Comparison of ENCODE assay signal across 8 mouse cellular contexts in genomic region chr8:124794486-124794780, GRCm38 (mm10). TPM values are rescaled to one million over a fixed set of nuclear protein-coding genes. Genes with fewer than 3 reads are reported as not detected.
DNase-seq lines count a peak whose midpoint lies in the region; ATAC-seq and TF ChIP-seq lines count a peak whose summit lies in the region.

No protein-coding gene starts in this region.

- TF ChIP-seq CTCF in gastrocnemius, adult 2 months (IDR thresholded peaks at IDR 0.05): peak; percentile 25; the same call in 1 of the 2 replicates
- no peak for TF ChIP-seq CTCF in kidney, adult 2 months (conservative IDR thresholded peaks at IDR 0.05; ENCODE audit: insufficient read depth, insufficient read length, low read depth, low read length)

- 0 out of 2 replicates have a peak, but pooled peaks cover 5% of the 10 kb centered on the region for H3K4me1 ChIP-seq in kidney, adult 2 months (ENCODE audit: control insufficient read depth, insufficient read depth, low read length)
- peaks cover 22% of the 10 kb centered on the region; the same call in 1 of the 2 replicates for H3K4me1 ChIP-seq in limb, embryonic 14.5 days (ENCODE audit: control insufficient read depth, insufficient read depth, low read length)
- peaks cover 67% of the 10 kb centered on the region for H3K4me1 ChIP-seq in midbrain, embryonic 15.5 days
- peaks cover 13% of the 10 kb centered on the region for H3K4me1 ChIP-seq in stomach, embryonic 16.5 days (ENCODE audit: control insufficient read depth, insufficient read depth, low read length)

- peak overlapping the region; percentile 34 for H3K4me3 ChIP-seq in gastrocnemius, adult 2 months
- H3K4me3 ChIP-seq in kidney, adult 2 months (ENCODE audit: insufficient read depth, low read depth, low read length): no peak overlapping the region
- peak overlapping the region; percentile 60 for H3K4me3 ChIP-seq in limb, embryonic 14.5 days (replicated peaks; ENCODE audit: low read length)
- peak overlapping the region; percentile 75 for H3K4me3 ChIP-seq in midbrain, embryonic 15.5 days
- H3K4me3 ChIP-seq in stomach, embryonic 16.5 days (replicated peaks; ENCODE audit: low read length): peak overlapping the region; percentile 59

- H3K9ac ChIP-seq in limb, embryonic 14.5 days (ENCODE audit: low read depth, low read length, severe bottlenecking): no peak overlapping the region
- peak overlapping the region; percentile 86 for H3K9ac ChIP-seq in midbrain, embryonic 15.5 days
- H3K9ac ChIP-seq in stomach, embryonic 16.5 days (ENCODE audit: low read length): no peak overlapping the region

- DNase-seq in gastrocnemius, adult 2 months: peak; percentile 42
- no peak for DNase-seq in gastrocnemius, adult 8-10 months (ENCODE audit: low spot score in 2 of 2)
- peak; percentile 88 for DNase-seq in cerebellum, adult 8-10 months
- peak; percentile 39 for DNase-seq in kidney, adult 2 months
- no peak for DNase-seq in limb, embryonic 14.5 days (ENCODE audit: low spot score)

- no peaks in the 10 kb centered on the region for H3K36me3 ChIP-seq in kidney, adult 2 months (ENCODE audit: control insufficient read depth, insufficient read depth, low read length)
- no peaks in the 10 kb centered on the region for H3K36me3 ChIP-seq in limb, embryonic 14.5 days (ENCODE audit: control insufficient read depth, insufficient read depth, low read length)
- no peaks in the 10 kb centered on the region for H3K36me3 ChIP-seq in midbrain, embryonic 15.5 days (replicated peaks)
- no peaks in the 10 kb centered on the region for H3K36me3 ChIP-seq in stomach, embryonic 16.5 days (ENCODE audit: control insufficient read depth, insufficient read depth, low read length)

- no peak for TF ChIP-seq POLR2A in kidney, adult 2 months (IDR thresholded peaks at IDR 0.05; ENCODE audit: low read depth, low read length)
- TF ChIP-seq POLR2A in limb, embryonic 14.5 days (IDR thresholded peaks at IDR 0.05; ENCODE audit: borderline replicate concordance, extremely low read depth, insufficient read depth, insufficient read length): no peak

- peak overlapping the region; percentile 100 for H3K4me2 ChIP-seq in limb, embryonic 14.5 days (replicated peaks; ENCODE audit: low read depth, low read length, severe bottlenecking)
- peak overlapping the region; percentile 85 for H3K4me2 ChIP-seq in midbrain, embryonic 15.5 days
- H3K4me2 ChIP-seq in stomach, embryonic 16.5 days (ENCODE audit: low read depth, low read length): peak overlapping the region; percentile 100

- intact Hi-C loops in gastrocnemius, adult 2 months (cut with DNase I): no loop called here

- H3K27me3 ChIP-seq in kidney, adult 2 months (replicated peaks; ENCODE audit: control insufficient read depth, insufficient read depth, low read length): no peaks in the 10 kb centered on the region
- peaks cover 63% of the 10 kb centered on the region for H3K27me3 ChIP-seq in limb, embryonic 14.5 days (ENCODE audit: control insufficient read depth, insufficient read depth, low read length)
- peaks cover 6% of the 10 kb centered on the region; the same call in 1 of the 2 replicates for H3K27me3 ChIP-seq in midbrain, embryonic 15.5 days (replicated peaks)
- H3K27me3 ChIP-seq in stomach, embryonic 16.5 days (ENCODE audit: control insufficient read depth, insufficient read depth, low read length): peaks cover 57% of the 10 kb centered on the region

- H3K9me3 ChIP-seq in limb, embryonic 14.5 days (ENCODE audit: control insufficient read depth, low read length): no peaks in the 10 kb centered on the region
- H3K9me3 ChIP-seq in midbrain, embryonic 15.5 days: no peaks in the 10 kb centered on the region
- no peaks in the 10 kb centered on the region for H3K9me3 ChIP-seq in stomach, embryonic 16.5 days (replicated peaks; ENCODE audit: control insufficient read depth, low read length)

- 2% methylated on average over 25 of the region's 25 CpGs for WGBS in kidney, adult 2 months
- WGBS in limb, embryonic 14.5 days: under 1% methylated on average over 25 of the region's 25 CpGs
- under 1% methylated on average over 25 of the region's 25 CpGs for WGBS in midbrain, embryonic 15.5 days
- under 1% methylated on average over 25 of the region's 25 CpGs for WGBS in stomach, embryonic 16.5 days

- peak; percentile 64; the same call in 1 of the 2 replicates for ATAC-seq in frontal cortex, adult (ENCODE audit: low TSS enrichment)
- ATAC-seq in limb, embryonic 14.5 days (ENCODE audit: low FRiP score, low read depth): no peak
- ATAC-seq in midbrain, embryonic 15.5 days (replicated peaks): peak; percentile 18; the same call in 1 of the 2 replicates
- ATAC-seq in stomach, embryonic 16.5 days (ENCODE audit: insufficient read depth, low FRiP score): no peak

- H3K27ac ChIP-seq in gastrocnemius, adult 2 months: no peak overlapping the region
- no peak overlapping the region for H3K27ac ChIP-seq in kidney, adult 2 months (ENCODE audit: insufficient read depth, low read depth, low read length)
- H3K27ac ChIP-seq in limb, embryonic 14.5 days (replicated peaks; ENCODE audit: low read depth, low read length): no peak overlapping the region
- H3K27ac ChIP-seq in midbrain, embryonic 15.5 days: peak overlapping the region; percentile 96
- H3K27ac ChIP-seq in stomach, embryonic 16.5 days (ENCODE audit: low read length): no peak overlapping the region

RNA-seq across cellular contexts. Expression of gene Trim67, which starts 1.5 kb away (rescaled TPM):
- total RNA-seq in gastrocnemius, adult 2 months (2021): under 1 TPM; 0.06 to 0.10 TPM
- total RNA-seq in gastrocnemius, adult 8-10 months (2022): under 1 TPM in 2 of 4 experiments, not detected in 2; 0.19 to 0.36 TPM
- 0.14 and 0.30 TPM in 2 replicates for polyA plus RNA-seq in kidney, adult 2 months (2012; rRNA removed)
- 0.20 and 0.29 TPM in 2 replicates for polyA plus RNA-seq in limb, embryonic 14.5 days (2012; rRNA removed)
- 0.03 and 0.04 TPM in 2 replicates for polyA plus RNA-seq in limb, embryonic 14.5 days (2014; fragmentation: Nextera tagmentation; extraction: Ambion mirVana)
- polyA plus RNA-seq in midbrain, embryonic 15.5 days (2015; fragmentation: Nextera tagmentation; extraction: Ambion mirVana): 29.2 and 30.8 TPM in 2 replicates
- polyA plus RNA-seq in stomach, embryonic 16.5 days (2015; fragmentation: Nextera tagmentation; extraction: Ambion mirVana): 0.30 and 0.40 TPM in 2 replicates

RNA-seq across cellular contexts. Expression of gene Fam89a, which starts 42.8 kb away (rescaled TPM):
- total RNA-seq in gastrocnemius, adult 2 months (2021): 1 to 10 TPM in 1 of 2 experiments, under 1 TPM in 1; 0.54 to 1.2 TPM
- under 1 TPM in 3 of 4 experiments, not detected in 1; 0.31 to 0.51 (median 0.36) TPM for total RNA-seq in gastrocnemius, adult 8-10 months (2022)
- polyA plus RNA-seq in kidney, adult 2 months (2012; rRNA removed): 1.9 TPM in 2 replicates
- polyA plus RNA-seq in limb, embryonic 14.5 days (2012; rRNA removed): 4.1 and 4.6 TPM in 2 replicates
- 3.3 and 3.4 TPM in 2 replicates for polyA plus RNA-seq in limb, embryonic 14.5 days (2014; fragmentation: Nextera tagmentation; extraction: Ambion mirVana)
- 0.17 and 0.37 TPM in 2 replicates for polyA plus RNA-seq in midbrain, embryonic 15.5 days (2015; fragmentation: Nextera tagmentation; extraction: Ambion mirVana)
- polyA plus RNA-seq in stomach, embryonic 16.5 days (2015; fragmentation: Nextera tagmentation; extraction: Ambion mirVana): 3.2 and 4.7 TPM in 2 replicates

Comparison
In these comparisons a context has a peak if more than half of its experiments do, and no peak if none do; other contexts are left out.
1. DNase-seq: peak in gastrocnemius, adult 2 months (single experiment), cerebellum, adult 8-10 months (single experiment) and kidney, adult 2 months (single experiment); none in gastrocnemius, adult 8-10 months (0 of 2) and limb, embryonic 14.5 days (single experiment).
2. ATAC-seq: peak in frontal cortex, adult (single experiment) and midbrain, embryonic 15.5 days (single experiment); none in limb, embryonic 14.5 days (single experiment) and stomach, embryonic 16.5 days (single experiment).
3. RNA of gene Trim67, which starts 1.5 kb away (polyA plus RNA-seq): 29.2 to 30.8 TPM in midbrain, embryonic 15.5 days; 0.30 to 0.40 TPM in stomach, embryonic 16.5 days, 0.14 to 0.30 TPM in kidney, adult 2 months and 0.03 to 0.29 TPM in limb, embryonic 14.5 days; every median in the first group is over 10 times any median in the second.
4. Peak in every context shown above with its lines, with median percentiles within 50 percentile points of each other: H3K4me2 ChIP-seq.